Mouse (Mus musculus): ENCODE measurements around the gene Gm21988. TPM values are rescaled to one million over a fixed set of nuclear protein-coding genes. Genes with fewer than 3 reads are reported as not detected.
A peak's percentile ranks its signal among the peaks of the same experiment; 100 is the strongest.

Gene Gm21988
- polyA plus RNA-seq, 1 experiment from 2014 or later = 8.7 TPM

DNA sequence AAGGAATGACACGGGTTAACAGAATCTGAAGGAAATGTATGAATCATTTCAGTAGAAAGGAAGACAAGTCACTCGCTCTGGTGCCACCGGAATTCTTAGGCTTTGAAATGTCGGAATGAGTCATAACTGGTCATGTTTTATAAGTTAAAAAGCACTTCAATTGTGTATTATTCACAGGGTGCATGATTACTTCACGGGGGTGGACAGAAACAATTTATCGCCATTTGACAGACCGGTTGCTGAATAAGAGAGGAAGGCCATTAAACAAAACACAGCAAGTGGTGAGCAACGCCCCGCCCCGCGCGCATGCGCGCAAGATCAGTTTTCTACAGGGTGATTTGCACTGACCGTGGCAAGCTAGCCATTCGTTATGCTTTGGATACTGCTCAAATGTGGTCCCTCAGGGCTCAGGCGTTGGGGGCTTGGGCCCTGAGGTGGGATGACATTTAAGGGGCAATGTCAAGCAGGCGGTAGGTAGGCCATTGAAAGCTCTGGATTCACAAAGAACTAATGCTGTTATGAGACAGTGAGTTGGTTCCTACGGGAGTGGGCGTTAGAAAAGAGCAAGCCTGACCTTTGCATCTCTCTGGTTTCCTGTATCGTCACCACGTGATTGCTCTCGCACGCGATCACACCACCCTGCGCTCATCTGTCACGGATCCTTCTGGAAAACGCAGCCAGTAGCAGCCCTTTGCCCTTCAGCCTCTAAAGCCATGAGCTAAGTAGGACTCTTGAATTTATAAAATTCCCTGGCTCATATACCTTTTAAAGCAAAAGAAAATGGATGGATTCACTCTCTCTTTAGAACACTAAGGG lies 50.1 kb downstream of the Gm21988 start:
- no peaks in the 10 kb centered on the region for H3K9me3 ChIP-seq
- no peaks in the 10 kb centered on the region for H3K36me3 ChIP-seq
- no peaks in the 10 kb centered on the region for H3K4me1 ChIP-seq
- no peaks in the 10 kb centered on the region for H3K27me3 ChIP-seq (ENCODE audit: insufficient read depth, poor library complexity, severe bottlenecking)
- H3K27ac ChIP-seq = no peak overlapping the region
- no peak overlapping the region for H3K4me3 ChIP-seq
- no peak for DNase-seq (ENCODE audit: low spot score)
- WGBS = 88% methylated on average over 28 of the region's 28 CpGs

MicroRNAs within 50 kb of the gene (microRNA counts, 519-probe panel; counts per million panel counts)
- microRNA mmu-miR-195 = not detected
- not detected for microRNA mmu-miR-497

Small RNA genes lying within 50 kb of the gene (microRNA-seq; reads per million reads assigned to microRNA genes)
- gene Mir195a (375 reads per million, percentile 67 among the genes with 10 or more reads in this experiment), gene Mir497 (not detected), gene Mir497b (not detected)

Other genes with a start within 250 kb of the Gm21988 start
- gene Gabarap, start 248.7 kb downstream of the Gm21988 start, polyA plus RNA-seq (2016; fragmentation: Nextera tagmentation; extraction: Ambion mirVana) = 365 and 379 TPM in 2 replicates
- 51.8 and 73.3 TPM in 2 replicates for gene Phf23, start 244.1 kb downstream of the Gm21988 start, polyA plus RNA-seq (2016; fragmentation: Nextera tagmentation; extraction: Ambion mirVana)
- 29.5 and 40.3 TPM in 2 replicates for gene Dvl2, start 239.2 kb downstream of the Gm21988 start, polyA plus RNA-seq (2016; fragmentation: Nextera tagmentation; extraction: Ambion mirVana)
- gene Acadvl, start 224.4 kb downstream of the Gm21988 start, polyA plus RNA-seq (2016; fragmentation: Nextera tagmentation; extraction: Ambion mirVana) = 79.1 and 102 TPM in 2 replicates
- 5.7 and 9.3 TPM in 2 replicates for gene Dlg4, start 222.9 kb downstream of the Gm21988 start, polyA plus RNA-seq (2016; fragmentation: Nextera tagmentation; extraction: Ambion mirVana)
- gene Asgr1, start 185.7 kb downstream of the Gm21988 start, polyA plus RNA-seq (2016; fragmentation: Nextera tagmentation; extraction: Ambion mirVana) = 0.23 and 0.93 TPM in 2 replicates
- gene Asgr2, start 147.2 kb downstream of the Gm21988 start, polyA plus RNA-seq (2016; fragmentation: Nextera tagmentation; extraction: Ambion mirVana) = 0.17 and 1.1 TPM in 2 replicates
- 0.28 and 0.59 TPM in 2 replicates for gene Mgl2, start 109.5 kb downstream of the Gm21988 start, polyA plus RNA-seq (2016; fragmentation: Nextera tagmentation; extraction: Ambion mirVana)
- 0.31 TPM in 1 of 2 replicates, not detected in the other for gene Clec10a, start 83.6 kb downstream of the Gm21988 start, polyA plus RNA-seq (2016; fragmentation: Nextera tagmentation; extraction: Ambion mirVana)
- 0.51 and 2.4 TPM in 2 replicates for gene Slc16a11, start 27.1 kb downstream of the Gm21988 start, polyA plus RNA-seq (2016; fragmentation: Nextera tagmentation; extraction: Ambion mirVana)
- 10.0 and 10.4 TPM in 2 replicates for gene Slc16a13, start 18.8 kb downstream of the Gm21988 start, polyA plus RNA-seq (2016; fragmentation: Nextera tagmentation; extraction: Ambion mirVana)
- 10.7 and 15.0 TPM in 2 replicates for gene Bcl6b, start 10.0 kb downstream of the Gm21988 start, polyA plus RNA-seq (2016; fragmentation: Nextera tagmentation; extraction: Ambion mirVana)
- gene 0610010K14Rik, start 1.9 kb downstream of the Gm21988 start, polyA plus RNA-seq (2016; fragmentation: Nextera tagmentation; extraction: Ambion mirVana) = 142 and 153 TPM in 2 replicates
- 126 and 165 TPM in 2 replicates for gene Rnasek, start within 50 bp of the Gm21988 start, polyA plus RNA-seq (2016; fragmentation: Nextera tagmentation; extraction: Ambion mirVana)
- 3.9 and 5.0 TPM in 2 replicates for gene Alox12, start 15.5 kb upstream of the Gm21988 start, polyA plus RNA-seq (2016; fragmentation: Nextera tagmentation; extraction: Ambion mirVana)
- gene Alox12e, start 82.8 kb upstream of the Gm21988 start, polyA plus RNA-seq (2016; fragmentation: Nextera tagmentation; extraction: Ambion mirVana) = not detected in 2 replicates
- gene Alox15, start 112.2 kb upstream of the Gm21988 start, polyA plus RNA-seq (2016; fragmentation: Nextera tagmentation; extraction: Ambion mirVana) = 0.13 and 0.14 TPM in 2 replicates
- gene Pelp1, start 170.2 kb upstream of the Gm21988 start, polyA plus RNA-seq (2016; fragmentation: Nextera tagmentation; extraction: Ambion mirVana) = 37.9 and 42.9 TPM in 2 replicates
- gene Arrb2, start 192.8 kb upstream of the Gm21988 start, polyA plus RNA-seq (2016; fragmentation: Nextera tagmentation; extraction: Ambion mirVana) = 11.5 and 19.3 TPM in 2 replicates
- gene Med11, start 212.1 kb upstream of the Gm21988 start, polyA plus RNA-seq (2016; fragmentation: Nextera tagmentation; extraction: Ambion mirVana) = 31.0 and 37.5 TPM in 2 replicates
- 0.73 and 1.2 TPM in 2 replicates for gene Zmynd15, start 219.6 kb upstream of the Gm21988 start, polyA plus RNA-seq (2016; fragmentation: Nextera tagmentation; extraction: Ambion mirVana)
- gene Cxcl16, start 220.2 kb upstream of the Gm21988 start, polyA plus RNA-seq (2016; fragmentation: Nextera tagmentation; extraction: Ambion mirVana) = 3.7 and 6.0 TPM in 2 replicates

All from heart, embryonic 10.5 days (tissue).